Mouse (Mus musculus): ENCODE results near the gene Wipi1. TPM values are rescaled to one million over a fixed set of nuclear protein-coding genes. Genes with fewer than 3 reads are reported as not detected.

The Wipi1 gene
- polyA plus RNA-seq, 1 experiment = 71.9 TPM

DNA sequence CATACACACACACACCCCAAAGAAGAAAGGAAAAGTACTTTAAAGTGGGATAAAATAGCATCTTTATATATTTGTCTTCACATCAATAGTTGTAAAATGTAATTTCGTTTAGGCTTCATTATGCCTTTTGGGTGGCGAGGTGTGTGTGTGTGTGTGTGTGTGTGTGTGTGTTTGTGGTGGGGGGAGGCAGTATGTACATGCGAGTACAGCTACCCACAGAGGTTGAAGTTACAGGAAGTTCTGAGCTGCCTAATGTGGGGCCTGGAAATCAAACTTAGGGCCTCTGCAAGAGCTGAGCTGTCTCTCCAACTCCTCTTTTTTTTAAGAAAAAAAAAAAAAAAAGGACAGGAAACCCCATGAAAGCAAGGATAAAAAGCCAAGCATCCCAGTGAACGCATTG is 57.8 kb downstream of the Wipi1 start:
- Histone ChIP-seq H3K79me2 (ENCODE audit: control insufficient read depth, insufficient read depth) (no peaks in the 10 kb centered on the region), H3K36me3 (ENCODE audit: control insufficient read depth, insufficient read depth) (no peaks in the 10 kb centered on the region)
- TF ChIP-seq POLR2A (IDR thresholded peaks at IDR 0.05; ENCODE audit: insufficient read length, low read depth) (no peak), E2F4 (IDR thresholded peaks at IDR 0.05; ENCODE audit: insufficient read depth) (no peak), TCF3 (IDR thresholded peaks at IDR 0.05; ENCODE audit: insufficient read length, low read depth) (no peak), REST (IDR thresholded peaks at IDR 0.05; ENCODE audit: insufficient read depth, insufficient read length) (no peak), MYOD1 (IDR thresholded peaks at IDR 0.05; ENCODE audit: control insufficient read depth in 1 of 3, insufficient read length in 2 of 3, low read depth in 2 of 3) (no peak), CEBPB (IDR thresholded peaks at IDR 0.05; ENCODE audit: insufficient read depth, poor library complexity, severe bottlenecking) (no peak)

DNA sequence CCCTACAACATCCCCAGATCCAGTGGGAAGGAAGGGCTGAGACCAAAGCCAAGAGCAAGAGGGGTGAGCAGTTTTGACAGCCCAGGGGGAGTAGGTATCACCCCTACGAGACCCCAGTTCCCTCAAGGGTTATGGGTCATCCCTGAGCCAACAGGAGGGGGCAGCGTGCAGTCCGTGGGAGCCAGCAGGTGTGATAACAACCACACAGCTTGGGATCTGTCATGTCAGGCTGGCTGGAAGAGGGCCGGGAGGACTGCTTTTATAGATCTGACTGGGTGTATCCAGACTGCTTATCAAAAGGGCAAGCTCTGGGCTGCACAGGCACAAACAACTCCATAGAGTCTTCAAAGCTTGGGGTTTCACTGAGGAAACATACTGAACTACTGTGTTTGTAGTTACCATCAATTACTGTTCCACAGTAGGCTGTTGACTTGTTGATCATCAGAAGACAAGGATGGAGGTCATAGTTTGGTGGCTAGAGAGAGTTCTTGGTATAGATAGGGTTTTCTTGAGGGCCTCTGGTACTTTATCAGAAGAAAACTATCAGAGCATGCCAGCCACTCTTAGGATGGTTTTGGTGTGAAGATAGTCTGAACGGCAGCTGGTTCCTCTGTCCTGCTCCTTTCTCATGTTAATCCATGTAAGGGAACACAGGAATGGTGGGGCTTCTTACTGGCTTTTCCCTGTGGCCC is 62.0 kb downstream of the Wipi1 start:
- TF ChIP-seq POLR2A (IDR thresholded peaks at IDR 0.05; ENCODE audit: insufficient read length, low read depth) = no peak
- H3K27me3 ChIP-seq (ENCODE audit: control insufficient read depth, insufficient read depth, insufficient read length) = no peaks in the 10 kb centered on the region
- H3K79me2 ChIP-seq (ENCODE audit: control insufficient read depth, insufficient read depth) = no peaks in the 10 kb centered on the region
- no peak overlapping the region for H3K4me3 ChIP-seq
- no peak overlapping the region for H3ac ChIP-seq (ENCODE audit: control insufficient read depth, insufficient read length)
- H3K36me3 ChIP-seq (ENCODE audit: control insufficient read depth, insufficient read depth) = no peaks in the 10 kb centered on the region
- no peak overlapping the region for H3K4me2 ChIP-seq (ENCODE audit: low read depth)

More for the DNA sequence above, 57.8 kb downstream of the Wipi1 start:
- H3K27me3 ChIP-seq (ENCODE audit: control insufficient read depth, insufficient read depth, insufficient read length) = no peaks in the 10 kb centered on the region
- H3ac ChIP-seq (ENCODE audit: control insufficient read depth, insufficient read length) = no peak overlapping the region
- H3K4me3 ChIP-seq = no peak overlapping the region
- no peak overlapping the region for H3K4me2 ChIP-seq (ENCODE audit: low read depth)

DNA sequence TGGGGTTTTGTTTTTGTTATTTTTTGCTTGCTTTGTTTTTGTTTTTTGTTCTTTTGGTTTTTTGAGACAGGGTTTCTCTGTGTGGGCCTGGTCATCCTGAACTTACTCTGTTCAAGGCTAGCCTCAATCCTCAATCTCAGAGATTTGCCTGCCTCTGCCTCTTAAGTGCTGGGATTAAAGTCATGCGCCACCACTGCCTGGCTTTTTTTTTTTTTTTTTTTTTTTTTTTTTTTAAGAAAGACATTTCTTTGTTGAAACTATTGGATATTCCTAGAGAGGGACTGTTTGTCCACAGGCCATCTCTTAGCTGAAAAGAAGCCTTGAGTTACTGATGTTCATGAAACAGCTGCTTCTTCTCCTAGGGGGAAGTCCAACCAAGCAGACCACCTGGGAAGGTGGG is 64.1 kb downstream of the Wipi1 start:
- no peak for TF ChIP-seq MYOG (IDR thresholded peaks at IDR 0.05; ENCODE audit: control insufficient read depth in 1 of 3, insufficient read depth in 1 of 3, insufficient read length in 2 of 3, low read depth in 2 of 3)
- TF ChIP-seq E2F4 (IDR thresholded peaks at IDR 0.05; ENCODE audit: insufficient read depth) = no peak
- TF ChIP-seq USF1 (IDR thresholded peaks at IDR 0.05; ENCODE audit: low read depth) = no peak
- no peak for TF ChIP-seq TCF12 (IDR thresholded peaks at IDR 0.05; ENCODE audit: insufficient read depth, poor library complexity, severe bottlenecking)
- TF ChIP-seq SRF (IDR thresholded peaks at IDR 0.05; ENCODE audit: control insufficient read depth, insufficient read length, low read depth) = no peak
- no peak for TF ChIP-seq REST (IDR thresholded peaks at IDR 0.05; ENCODE audit: insufficient read depth, insufficient read length)
- TF ChIP-seq TCF3 (IDR thresholded peaks at IDR 0.05; ENCODE audit: insufficient read length, low read depth) = no peak
- no peak for TF ChIP-seq CEBPB (IDR thresholded peaks at IDR 0.05; ENCODE audit: insufficient read depth, poor library complexity, severe bottlenecking)
- TF ChIP-seq POLR2A (IDR thresholded peaks at IDR 0.05; ENCODE audit: insufficient read length, low read depth) = no peak
- H3K4me3 ChIP-seq = no peak overlapping the region

DNA sequence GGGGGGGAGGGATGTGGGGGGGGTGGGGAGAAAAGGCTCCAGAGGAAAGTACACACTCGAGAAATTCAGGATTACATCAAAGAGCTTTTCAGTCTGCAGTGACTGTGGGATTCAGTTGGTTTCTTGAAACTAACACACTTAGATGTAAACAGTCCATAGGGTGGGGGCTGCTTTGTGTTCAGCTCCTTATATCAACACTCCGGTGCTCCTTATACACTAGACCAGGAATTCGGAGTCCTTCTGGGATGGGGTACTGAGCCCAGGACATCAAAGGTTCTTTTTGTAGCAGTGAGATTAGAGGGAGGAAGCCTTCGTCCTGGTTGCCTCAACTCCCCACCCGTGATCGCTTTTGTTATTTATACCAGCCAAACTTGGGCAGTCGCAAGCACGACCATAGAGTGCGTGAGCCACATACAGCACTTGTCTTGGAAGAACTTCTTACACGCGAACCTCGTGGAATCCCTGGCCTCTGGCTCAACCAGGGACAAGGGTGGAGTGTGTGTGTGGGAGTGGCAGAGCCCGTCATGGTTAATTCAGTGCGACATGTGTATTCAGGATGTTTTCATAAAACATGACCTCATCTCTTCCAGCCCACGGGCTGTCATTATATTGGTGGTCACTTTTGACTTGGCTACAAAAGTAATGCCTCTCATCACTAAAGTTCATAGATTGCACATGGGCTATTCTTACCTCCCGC is 65.3 kb downstream of the Wipi1 start:
- H3K4me2 ChIP-seq (ENCODE audit: low read depth) = no peak overlapping the region
- no peaks in the 10 kb centered on the region for H3K27me3 ChIP-seq (ENCODE audit: control insufficient read depth, insufficient read depth, insufficient read length)
- TF ChIP-seq MYOD1 (IDR thresholded peaks at IDR 0.05; ENCODE audit: control insufficient read depth in 1 of 3, insufficient read length in 2 of 3, low read depth in 2 of 3) (no peak), MAX (IDR thresholded peaks at IDR 0.05; ENCODE audit: low read depth) (no peak), REST (IDR thresholded peaks at IDR 0.05; ENCODE audit: insufficient read depth, insufficient read length) (no peak), TCF12 (IDR thresholded peaks at IDR 0.05; ENCODE audit: insufficient read depth, poor library complexity, severe bottlenecking) (no peak), USF1 (IDR thresholded peaks at IDR 0.05; ENCODE audit: low read depth) (no peak), CEBPB (IDR thresholded peaks at IDR 0.05; ENCODE audit: insufficient read depth, poor library complexity, severe bottlenecking) (no peak)
- no peaks in the 10 kb centered on the region for H3K79me2 ChIP-seq (ENCODE audit: control insufficient read depth, insufficient read depth)
- no peak overlapping the region for H3K4me3 ChIP-seq
- no peak overlapping the region for H3ac ChIP-seq (ENCODE audit: control insufficient read depth, insufficient read length)
- H3K36me3 ChIP-seq (ENCODE audit: control insufficient read depth, insufficient read depth) = no peaks in the 10 kb centered on the region

More for the DNA sequence above, 64.1 kb downstream of the Wipi1 start:
- Histone ChIP-seq H3K27me3 (ENCODE audit: control insufficient read depth, insufficient read depth, insufficient read length) (no peaks in the 10 kb centered on the region), H3K4me2 (ENCODE audit: low read depth) (no peak overlapping the region), H3ac (ENCODE audit: control insufficient read depth, insufficient read length) (no peak overlapping the region), H3K36me3 (ENCODE audit: control insufficient read depth, insufficient read depth) (no peaks in the 10 kb centered on the region), H3K79me2 (ENCODE audit: control insufficient read depth, insufficient read depth) (no peaks in the 10 kb centered on the region)

DNA sequence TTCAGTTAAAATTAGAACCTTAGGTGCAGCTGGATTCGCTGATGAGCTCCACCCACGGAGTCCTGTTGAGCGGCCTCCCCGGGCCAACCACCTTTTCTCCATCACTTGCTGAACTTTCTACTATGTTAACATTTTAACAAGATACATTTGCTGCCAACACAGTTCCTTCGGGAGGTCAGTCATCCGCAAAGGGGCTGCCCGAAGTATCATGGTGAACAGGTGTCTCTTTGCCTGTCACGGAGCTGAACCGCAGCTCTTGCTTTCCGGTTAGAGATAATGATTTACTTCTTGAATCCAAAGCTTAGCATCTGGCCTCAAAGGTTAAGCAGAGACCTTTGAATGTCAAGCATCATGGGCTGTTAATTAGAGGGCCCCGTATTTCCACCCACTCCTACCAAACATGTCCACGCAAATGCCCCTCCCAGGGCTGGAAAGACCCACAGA is 66.0 kb downstream of the Wipi1 start:
- H3K4me3 ChIP-seq = no peak overlapping the region
- no peaks in the 10 kb centered on the region for H3K36me3 ChIP-seq (ENCODE audit: control insufficient read depth, insufficient read depth)
- no peaks in the 10 kb centered on the region for H3K79me2 ChIP-seq (ENCODE audit: control insufficient read depth, insufficient read depth)
- no peak overlapping the region for H3ac ChIP-seq (ENCODE audit: control insufficient read depth, insufficient read length)
- peak in 2 of 3 experiments; percentile 17 to 41 for TF ChIP-seq MYOD1 (IDR thresholded peaks at IDR 0.05; ENCODE audit: control insufficient read depth in 1 of 3, insufficient read length in 2 of 3, low read depth in 2 of 3)
- TF ChIP-seq MYOG (IDR thresholded peaks at IDR 0.05; ENCODE audit: control insufficient read depth in 1 of 3, insufficient read depth in 1 of 3, insufficient read length in 2 of 3, low read depth in 2 of 3) = no peak
- H3K4me2 ChIP-seq (ENCODE audit: low read depth) = peak overlapping the region; percentile 18
- H3K27me3 ChIP-seq (ENCODE audit: control insufficient read depth, insufficient read depth, insufficient read length) = no peaks in the 10 kb centered on the region
